Mouse (Mus musculus): ENCODE data around the gene Rfc2.

- TF ChIP-seq POLR2A (IDR thresholded peaks at IDR 0.05; ENCODE audit: control insufficient read depth, extremely low read depth, insufficient read depth, low read length, poor library complexity) (no peak), CTCF (IDR thresholded peaks at IDR 0.05; ENCODE audit: borderline replicate concordance, control insufficient read depth, extremely low read depth, insufficient read depth, low read length, poor library complexity) (no peak)
These were observed 33.6 kb downstream of the Rfc2 start, which contains the start of gene Lat2 for GRCm38 (mm10) chr5:134614802-134615201.
